Mouse (Mus musculus): ENCODE measurements around the gene Tmem269. TPM values are rescaled to one million over a fixed set of nuclear protein-coding genes. Genes with fewer than 3 reads are reported as not detected.
A peak's percentile ranks its signal among the peaks of the same experiment; 100 is the strongest.

Gene Tmem269
- 0.37 TPM in 1 of 2 replicates, not detected in the other for total RNA-seq (2014; rRNA removed)
- 0.30 and 0.43 TPM in 2 replicates for polyA plus RNA-seq (2015; fragmentation: Nextera tagmentation; extraction: Ambion mirVana)

- WGBS = 19% methylated on average over 11 of the region's 11 CpGs
- H3K4me1 ChIP-seq (ENCODE audit: insufficient read depth, low read length) = no peaks in the 10 kb centered on the region
- DNase-seq (ENCODE audit: low spot score) = no peak
- no peaks in the 10 kb centered on the region for H3K27me3 ChIP-seq (ENCODE audit: insufficient read depth, low read length)
- TF ChIP-seq CTCF (IDR thresholded peaks at IDR 0.05; ENCODE audit: low read depth) = no peak
- no peak within 1 kb of the TSS for H3K4me2 ChIP-seq (ENCODE audit: low read depth, low read length)
- peak; percentile 36; the same call in 1 of the 2 replicates for ATAC-seq
- H3K9me3 ChIP-seq (ENCODE audit: low read length) = no peaks in the 10 kb centered on the region
- H3K9ac ChIP-seq (replicated peaks; ENCODE audit: low read length) = no peak within 1 kb of the TSS
- H3K36me3 ChIP-seq (ENCODE audit: insufficient read depth, low read length) = no peaks in the 10 kb centered on the region
- H3K27ac ChIP-seq = no peak within 1 kb of the TSS
- no peak within 1 kb of the TSS for H3K4me3 ChIP-seq (ENCODE audit: low read length)
These were observed at the start of gene Tmem269 for GRCm38 (mm10) chr4:119218169-119218568. Tmem269 (minus strand) TSS chr4:119218217.

- H3K27ac ChIP-seq = no peak overlapping the region
- 79% methylated on average over 13 of the region's 13 CpGs for WGBS
- H3K36me3 ChIP-seq (ENCODE audit: insufficient read depth, low read length) = peaks cover 18% of the 10 kb centered on the region
- no peaks in the 10 kb centered on the region for H3K4me1 ChIP-seq (ENCODE audit: insufficient read depth, low read length)
- no peaks in the 10 kb centered on the region for H3K27me3 ChIP-seq (ENCODE audit: insufficient read depth, low read length)
- H3K9me3 ChIP-seq (ENCODE audit: low read length) = no peaks in the 10 kb centered on the region
- no peak overlapping the region for H3K9ac ChIP-seq (replicated peaks; ENCODE audit: low read length)
- no peak for TF ChIP-seq CTCF (IDR thresholded peaks at IDR 0.05; ENCODE audit: low read depth)
- DNase-seq (ENCODE audit: low spot score) (no peak), ATAC-seq (no peak)
- H3K4me3 ChIP-seq (ENCODE audit: low read length) = no peak overlapping the region
- H3K4me2 ChIP-seq (ENCODE audit: low read depth, low read length) = no peak overlapping the region
These were observed 48.6 kb upstream of the Tmem269 start for GRCm38 (mm10) chr4:119266606-119267005.

- Histone ChIP-seq H3K27me3 (ENCODE audit: insufficient read depth, low read length) (no peaks in the 10 kb centered on the region), H3K4me3 (ENCODE audit: low read length) (no peak overlapping the region), H3K4me1 (ENCODE audit: insufficient read depth, low read length) (no peaks in the 10 kb centered on the region), H3K4me2 (ENCODE audit: low read depth, low read length) (no peak overlapping the region), H3K9ac (replicated peaks; ENCODE audit: low read length) (no peak overlapping the region), H3K36me3 (ENCODE audit: insufficient read depth, low read length) (no peaks in the 10 kb centered on the region), H3K9me3 (ENCODE audit: low read length) (no peaks in the 10 kb centered on the region), H3K27ac (no peak overlapping the region)
- DNase-seq (ENCODE audit: low spot score) (no peak), ATAC-seq (no peak)
- no peak for TF ChIP-seq CTCF (IDR thresholded peaks at IDR 0.05; ENCODE audit: low read depth)
- WGBS = 78% methylated on average over 3 of the region's 3 CpGs
These were observed 45.4 kb upstream of the Tmem269 start for GRCm38 (mm10) chr4:119263459-119263858.

GRCm38 (mm10) chr4:119262483-119262882 is 44.5 kb upstream of the Tmem269 start:
- Histone ChIP-seq H3K9ac (replicated peaks; ENCODE audit: low read length) (no peak overlapping the region), H3K9me3 (ENCODE audit: low read length) (no peaks in the 10 kb centered on the region), H3K4me2 (ENCODE audit: low read depth, low read length) (no peak overlapping the region), H3K4me1 (ENCODE audit: insufficient read depth, low read length) (no peaks in the 10 kb centered on the region), H3K4me3 (ENCODE audit: low read length) (no peak overlapping the region), H3K36me3 (ENCODE audit: insufficient read depth, low read length) (no peaks in the 10 kb centered on the region), H3K27ac (no peak overlapping the region), H3K27me3 (ENCODE audit: insufficient read depth, low read length) (no peaks in the 10 kb centered on the region)
- DNase-seq (ENCODE audit: low spot score) (no peak), ATAC-seq (no peak)
- 93% methylated on average over 5 of the region's 5 CpGs for WGBS
- no peak for TF ChIP-seq CTCF (IDR thresholded peaks at IDR 0.05; ENCODE audit: low read depth)

- H3K4me2 ChIP-seq (ENCODE audit: low read depth, low read length) = no peak overlapping the region
- WGBS = 64% methylated on average over 7 of the region's 7 CpGs
- ATAC-seq = no peak
- no peak for DNase-seq (ENCODE audit: low spot score)
- H3K9me3 ChIP-seq (ENCODE audit: low read length) = no peaks in the 10 kb centered on the region
- no peak overlapping the region for H3K9ac ChIP-seq (replicated peaks; ENCODE audit: low read length)
- no peaks in the 10 kb centered on the region for H3K36me3 ChIP-seq (ENCODE audit: insufficient read depth, low read length)
- no peaks in the 10 kb centered on the region for H3K4me1 ChIP-seq (ENCODE audit: insufficient read depth, low read length)
- H3K4me3 ChIP-seq (ENCODE audit: low read length) = no peak overlapping the region
- no peak overlapping the region for H3K27ac ChIP-seq
- TF ChIP-seq CTCF (IDR thresholded peaks at IDR 0.05; ENCODE audit: low read depth) = no peak
- no peaks in the 10 kb centered on the region for H3K27me3 ChIP-seq (ENCODE audit: insufficient read depth, low read length)
These were observed 43.2 kb upstream of the Tmem269 start for GRCm38 (mm10) chr4:119261087-119261713.

GRCm38 (mm10) chr4:119259344-119260254 is 41.6 kb upstream of the Tmem269 start:
- Histone ChIP-seq H3K27ac (no peak overlapping the region), H3K4me3 (ENCODE audit: low read length) (no peak overlapping the region), H3K4me1 (ENCODE audit: insufficient read depth, low read length) (peaks cover 3% of the 10 kb centered on the region; the same call in 1 of the 2 replicates), H3K4me2 (ENCODE audit: low read depth, low read length) (no peak overlapping the region), H3K9me3 (ENCODE audit: low read length) (no peaks in the 10 kb centered on the region), H3K27me3 (ENCODE audit: insufficient read depth, low read length) (no peaks in the 10 kb centered on the region), H3K9ac (replicated peaks; ENCODE audit: low read length) (no peak overlapping the region), H3K36me3 (ENCODE audit: insufficient read depth, low read length) (no peaks in the 10 kb centered on the region)
- ATAC-seq (no peak), DNase-seq (ENCODE audit: low spot score) (no peak)
- 78% methylated on average over 15 of the region's 15 CpGs for WGBS
- peak; percentile 44 for TF ChIP-seq CTCF (IDR thresholded peaks at IDR 0.05; ENCODE audit: low read depth)
